Mouse (Mus musculus) MEL (cell line): ENCODE data around the gene Hist1h3e. TPM values are rescaled to one million over a fixed set of nuclear protein-coding genes. Genes with fewer than 3 reads are reported as not detected.
"Not testable (repeated sequence)": the region's sequence is repeated elsewhere in the genome, so short reads cannot be mapped to it uniquely, and the experiment has no call there.

Source experiments
- DNase-seq: peaks from one replicate; pipeline ENCODE4 v3.0.0; 2011; ENCODE audit warnings: low read depth, low spot score
- H3K27ac ChIP-seq: 2 replicates; pipeline ENCODE4 v1.5.1; 2012; ENCODE audit warnings: low read depth, mild to moderate bottlenecking, control low read depth, low read length, moderate library complexity; ENCODE audit not compliant: control insufficient read depth
- H3K27me3 ChIP-seq, 2 experiments: fragments of 150-350 bp in 1 of 2; sonication (generic) in 1 of 2; 2 replicates each; pipeline ENCODE4 v1.6.1; 2012; ENCODE audit warnings: low read length in 2 of 2, mild to moderate bottlenecking in 2 of 2, improper control_type of control experiment in 1 of 2, moderate library complexity in 1 of 2; ENCODE audit not compliant: insufficient read depth in 2 of 2, control insufficient read depth in 1 of 2
- H3K36me3 ChIP-seq, 2 experiments: 2 replicates each; pipeline ENCODE4 v1.6.1; 2012 to 2014; ENCODE audit warnings: low read length in 2 of 2, improper control_type of control experiment in 1 of 2, inconsistent platforms in 1 of 2, mild to moderate bottlenecking in 1 of 2; ENCODE audit not compliant: insufficient read depth in 2 of 2, control insufficient read depth in 1 of 2
- H3K4me1 ChIP-seq, 2 experiments: fragments of 150-350 bp in 1 of 2; sonication (generic) in 1 of 2; 2 replicates each; pipeline ENCODE4 v1.6.1; 2012; ENCODE audit warnings: low read length in 2 of 2, improper control_type of control experiment in 1 of 2, mild to moderate bottlenecking in 1 of 2; ENCODE audit not compliant: insufficient read depth in 2 of 2, control insufficient read depth in 1 of 2
- H3K4me3 ChIP-seq, 2 experiments: fragments of 150-350 bp in 1 of 2; sonication (generic) in 1 of 2; 2 replicates each; pipeline ENCODE4 v1.5.1; 2012; ENCODE audit warnings: low read depth in 2 of 2, low read length in 2 of 2, mild to moderate bottlenecking in 2 of 2, moderate library complexity in 2 of 2, control low read depth in 1 of 2, improper control_type of control experiment in 1 of 2; ENCODE audit not compliant: control insufficient read depth in 1 of 2, insufficient read depth in 1 of 2
- H3K79me2 ChIP-seq: 2 replicates; pipeline ENCODE4 v1.6.1; 2012; ENCODE audit warnings: mild to moderate bottlenecking, low read length, moderate library complexity; ENCODE audit not compliant: control insufficient read depth, poor library complexity, insufficient read depth
- H3K9ac ChIP-seq: 2 replicates; pipeline ENCODE4 v1.6.1; 2012; ENCODE audit warnings: low read depth, mild to moderate bottlenecking, control low read depth, low read length, moderate library complexity; ENCODE audit not compliant: control insufficient read depth, poor library complexity, severe bottlenecking
- H3K9me3 ChIP-seq: fragments of 150-350 bp; sonication (generic); replicated peaks from 2 replicates; pipeline ENCODE4 v1.6.1; 2012; ENCODE audit warnings: mild to moderate bottlenecking, low read length, improper control_type of control experiment, moderate library complexity; ENCODE audit not compliant: insufficient read depth
- BHLHE40 ChIP-seq: IDR thresholded peaks from 2 replicates; pipeline ENCODE4 v1.6.1; 2012; ENCODE audit warnings: low read depth, mild to moderate bottlenecking, inconsistent platforms, low read length, improper control_type of control experiment, borderline replicate concordance
- CHD2 ChIP-seq: IDR thresholded peaks from 2 replicates; pipeline ENCODE4 v1.6.1; 2011; ENCODE audit warnings: low read length, improper control_type of control experiment
- CTCF ChIP-seq, 3 experiments: IDR thresholded peaks in 2 of 3; conservative IDR thresholded peaks in 1 of 3; 2 replicates each; pipeline ENCODE4 v1.5.1; 2011 to 2012; ENCODE audit warnings: low read length in 3 of 3, low read depth in 2 of 3, mild to moderate bottlenecking in 2 of 3, improper control_type of control experiment in 1 of 3, inconsistent platforms in 1 of 3, mixed read lengths in 1 of 3, moderate library complexity in 1 of 3; ENCODE audit not compliant: control insufficient read depth in 1 of 3, insufficient read depth in 1 of 3, poor library complexity in 1 of 3, severe bottlenecking in 1 of 3
- E2F4 ChIP-seq: IDR thresholded peaks from 2 replicates; pipeline ENCODE4 v1.6.1; 2011; ENCODE audit warnings: low read depth, low read length, improper control_type of control experiment, borderline replicate concordance
- ETS1 ChIP-seq: IDR thresholded peaks from 2 replicates; pipeline ENCODE4 v1.6.1; 2012; ENCODE audit warnings: low read depth, mild to moderate bottlenecking, inconsistent platforms, low read length, improper control_type of control experiment, moderate library complexity
- GABPA ChIP-seq: IDR thresholded peaks from 2 replicates; pipeline ENCODE4 v1.6.1; 2012; ENCODE audit warnings: low read depth, mild to moderate bottlenecking, inconsistent platforms, low read length, improper control_type of control experiment, moderate library complexity
- JUND ChIP-seq: IDR thresholded peaks from 2 replicates; pipeline ENCODE4 v1.6.1; 2011; ENCODE audit warnings: low read depth, mild to moderate bottlenecking, improper control_type of control experiment, low read length
- KAT2A ChIP-seq: conservative IDR thresholded peaks from 2 replicates; pipeline ENCODE4 v1.6.1; 2012; ENCODE audit warnings: low read depth, low read length, improper control_type of control experiment, inconsistent platforms
- MAFK ChIP-seq: IDR thresholded peaks from 2 replicates; pipeline ENCODE4 v1.6.1; 2011; ENCODE audit warnings: low read depth, mild to moderate bottlenecking, low read length, improper control_type of control experiment, borderline replicate concordance
- MAX ChIP-seq: IDR thresholded peaks from 2 replicates; pipeline ENCODE4 v1.6.1; 2011; ENCODE audit warnings: low read length, improper control_type of control experiment
- MAZ ChIP-seq: IDR thresholded peaks from 2 replicates; pipeline ENCODE4 v1.6.1; 2012; ENCODE audit warnings: low read depth, mild to moderate bottlenecking, inconsistent platforms, low read length, improper control_type of control experiment
- POLR2A ChIP-seq, 2 experiments: IDR thresholded peaks; 2 replicates each; pipeline ENCODE4 v1.6.1; 2011 to 2012; ENCODE audit warnings: low read length in 2 of 2, mild to moderate bottlenecking in 2 of 2, control low read depth in 1 of 2, improper control_type of control experiment in 1 of 2, low read depth in 1 of 2, moderate library complexity in 1 of 2; ENCODE audit not compliant: control insufficient read depth in 1 of 2, insufficient read depth in 1 of 2, poor library complexity in 1 of 2
- POLR2AphosphoS5 ChIP-seq: IDR thresholded peaks from 2 replicates; pipeline ENCODE4 v1.6.1; 2012; ENCODE audit warnings: low read depth, borderline replicate concordance, mild to moderate bottlenecking, inconsistent platforms, low read length, moderate library complexity, mixed read lengths
- SIN3A ChIP-seq: IDR thresholded peaks from 2 replicates; pipeline ENCODE4 v1.6.1; 2012; ENCODE audit warnings: low read length, improper control_type of control experiment, inconsistent platforms
- TAL1 ChIP-seq: IDR thresholded peaks from 2 replicates; pipeline ENCODE4 v1.6.1; 2012; ENCODE audit warnings: mild to moderate bottlenecking, inconsistent platforms, low read length, moderate library complexity, mixed read lengths
- TBP ChIP-seq: IDR thresholded peaks from 2 replicates; pipeline ENCODE4 v1.8.0; 2011; ENCODE audit warnings: low read depth, low read length, improper control_type of control experiment
- TCF12 ChIP-seq: IDR thresholded peaks from 2 replicates; pipeline ENCODE4 v1.6.1; 2014; ENCODE audit warnings: low read depth, mild to moderate bottlenecking, inconsistent platforms, low read length, improper control_type of control experiment, moderate library complexity
- UBTF ChIP-seq: IDR thresholded peaks from 2 replicates; pipeline ENCODE4 v1.6.1; 2012; ENCODE audit warnings: low read depth, mild to moderate bottlenecking, inconsistent platforms, low read length, improper control_type of control experiment, moderate library complexity, borderline replicate concordance; ENCODE audit not compliant: insufficient read depth
- USF2 ChIP-seq, 2 experiments: IDR thresholded peaks; 2 replicates each; pipeline ENCODE4 v1.6.1; 2011 to 2012; ENCODE audit warnings: improper control_type of control experiment in 2 of 2, low read length in 2 of 2, borderline replicate concordance in 1 of 2, inconsistent platforms in 1 of 2, low read depth in 1 of 2, mild to moderate bottlenecking in 1 of 2; ENCODE audit not compliant: insufficient read depth in 1 of 2
- ZKSCAN1 ChIP-seq: IDR thresholded peaks from 2 replicates; pipeline ENCODE4 v1.6.1; 2012; ENCODE audit warnings: low read depth, mild to moderate bottlenecking, inconsistent platforms, low read length, improper control_type of control experiment, moderate library complexity
- ZMIZ1 ChIP-seq: IDR thresholded peaks from 2 replicates; pipeline ENCODE4 v1.6.1; 2012; ENCODE audit warnings: low read depth, mild to moderate bottlenecking, inconsistent platforms, low read length, improper control_type of control experiment, moderate library complexity
- ZNF384 ChIP-seq: IDR thresholded peaks from 2 replicates; pipeline ENCODE4 v1.6.1; 2012; ENCODE audit warnings: low read depth, mild to moderate bottlenecking, inconsistent platforms, low read length, improper control_type of control experiment
- polyA plus RNA-seq, 2 experiments: library from polyadenylated mRNA; stranded (reverse) in 1 of 2; unstranded in 1 of 2; fragments of >175 nt in 1 of 2; fragments of >200 nt in 1 of 2; gene quantifications; 2 replicates each; pipeline versions ENCODE4 v1.2.1 to v1.2.4; 2012; ENCODE audit warnings: low replicate concordance in 2 of 2, low read depth in 1 of 2; ENCODE audit not compliant: insufficient read length in 2 of 2, insufficient read depth in 1 of 2, missing spikeins in 1 of 2
- total RNA-seq: library from RNA; depleted of rRNA; stranded (reverse); fragments of 300-350 nt; gene quantifications from 2 replicates; pipeline ENCODE4 v1.2.3, GENCODE M21; 2012

The Hist1h3e gene
- total and polyA plus RNA-seq, 3 experiments: 4.5 to 1,049 TPM; not detected in 1

- Histone ChIP-seq H3K27ac (peak within 1 kb of the TSS; percentile 100), H3K4me1 (peaks cover 0 to 14% of the 10 kb centered on the region in 2 experiments; a peak in 2 of 4 replicates), H3K9ac (peak within 1 kb of the TSS; percentile 87), H3K4me3 (peak within 1 kb of the TSS; percentile 0 to 44), H3K36me3 (peaks cover 0 to 46% of the 10 kb centered on the region in 2 experiments; a peak in 2 of 4 replicates)
- TF ChIP-seq TAL1 (peak; percentile 21; the same call in 1 of the 2 replicates), POLR2A (IDR thresholded peaks at IDR 0.05; ENCODE audit: control insufficient read depth in 1 of 2, insufficient read depth in 1 of 2, low read depth in 1 of 2, low read length in 2 of 2, poor library complexity in 1 of 2) (peak; percentile 97 to 99), POLR2AphosphoS5 (peak; percentile 97), TBP (peak; percentile 99), UBTF (peak; percentile 98)
- H3K9me3 ChIP-seq, H3K27me3 ChIP-seq, H3K79me2 ChIP-seq: not testable (repeated sequence)
- peak; percentile 97 for DNase-seq
Measured at GRCm38 (mm10) chr13:23551146-23551834, 10.9 kb downstream of the Hist1h3e start, which contains the start of gene Hist1h4f. Hist1h4f (minus strand) TSS chr13:23551648.

- TF ChIP-seq MAX (no peak), TCF12 (no peak), ZKSCAN1 (no peak), USF2 (IDR thresholded peaks at IDR 0.05; ENCODE audit: borderline replicate concordance in 1 of 2, insufficient read depth in 1 of 2, low read depth in 1 of 2, low read length in 2 of 2) (no peak), POLR2A (IDR thresholded peaks at IDR 0.05; ENCODE audit: control insufficient read depth in 1 of 2, insufficient read depth in 1 of 2, low read depth in 1 of 2, low read length in 2 of 2, poor library complexity in 1 of 2) (no peak), ZMIZ1 (no peak), GABPA (no peak), KAT2A (no peak), TAL1 (no peak), CTCF (IDR thresholded peaks at IDR 0.05 in 2 of 3, conservative IDR thresholded peaks at IDR 0.05 in 1 of 3; ENCODE audit: control insufficient read depth in 1 of 3, insufficient read depth in 1 of 3, low read depth in 2 of 3, low read length in 3 of 3, poor library complexity in 1 of 3, severe bottlenecking in 1 of 3) (no peak), BHLHE40 (no peak), JUND (no peak), MAFK (no peak), UBTF (no peak), ETS1 (no peak), MAZ (no peak), ZNF384 (no peak), SIN3A (no peak), CHD2 (no peak), E2F4 (no peak)
- Histone ChIP-seq H3K27ac (peak overlapping the region; percentile 100), H3K4me1 (peaks cover 0 to 16% of the 10 kb centered on the region in 2 experiments; a peak in 2 of 4 replicates), H3K9me3 (no peaks in the 10 kb centered on the region), H3K27me3 (no peaks in the 10 kb centered on the region), H3K79me2 (peaks cover 3% of the 10 kb centered on the region; the same call in 1 of the 2 replicates), H3K9ac (peak overlapping the region; percentile 87), H3K36me3 (peaks cover 0 to 49% of the 10 kb centered on the region in 2 experiments; a peak in 2 of 4 replicates), H3K4me3 (peak overlapping the region; percentile 0 to 44)
- DNase-seq: peak; percentile 86
Measured at GRCm38 (mm10) chr13:23550761-23551145, 11.4 kb downstream of the Hist1h3e start.
